Mouse (Mus musculus) large intestine, adult 2 months (tissue): ENCODE results near the gene Rfx5. TPM values are rescaled to one million over a fixed set of nuclear protein-coding genes. Genes with fewer than 3 reads are reported as not detected.
A peak's percentile ranks its signal among the peaks of the same experiment; 100 is the strongest.
"Not testable (repeated sequence)": the region's sequence is repeated elsewhere in the genome, so short reads cannot be mapped to it uniquely, and the experiment has no call there.

Experiments used
- DNase-seq: peaks from one replicate; pipeline ENCODE4 v3.0.0-alpha.2; 2012; ENCODE audit warnings: low read depth, low spot score
- WGBS: fragments of 180-500 bp; shearing (Covaris S2); methylation state at CpG from one replicate; pipeline ENCODE4 v1.1.7; 2018; 5-methylcytosine and 5-hydroxymethylcytosine counted together
- polyA plus RNA-seq: library from polyadenylated mRNA; depleted of rRNA; stranded (reverse); fragments of >200 nt; gene quantifications from 2 replicates; pipeline ENCODE4 v1.2.3, GENCODE M21; 2012; rRNA removed

Rfx5 gene
- polyA plus RNA-seq = 6.2 and 12.2 TPM in 2 replicates

DNA sequence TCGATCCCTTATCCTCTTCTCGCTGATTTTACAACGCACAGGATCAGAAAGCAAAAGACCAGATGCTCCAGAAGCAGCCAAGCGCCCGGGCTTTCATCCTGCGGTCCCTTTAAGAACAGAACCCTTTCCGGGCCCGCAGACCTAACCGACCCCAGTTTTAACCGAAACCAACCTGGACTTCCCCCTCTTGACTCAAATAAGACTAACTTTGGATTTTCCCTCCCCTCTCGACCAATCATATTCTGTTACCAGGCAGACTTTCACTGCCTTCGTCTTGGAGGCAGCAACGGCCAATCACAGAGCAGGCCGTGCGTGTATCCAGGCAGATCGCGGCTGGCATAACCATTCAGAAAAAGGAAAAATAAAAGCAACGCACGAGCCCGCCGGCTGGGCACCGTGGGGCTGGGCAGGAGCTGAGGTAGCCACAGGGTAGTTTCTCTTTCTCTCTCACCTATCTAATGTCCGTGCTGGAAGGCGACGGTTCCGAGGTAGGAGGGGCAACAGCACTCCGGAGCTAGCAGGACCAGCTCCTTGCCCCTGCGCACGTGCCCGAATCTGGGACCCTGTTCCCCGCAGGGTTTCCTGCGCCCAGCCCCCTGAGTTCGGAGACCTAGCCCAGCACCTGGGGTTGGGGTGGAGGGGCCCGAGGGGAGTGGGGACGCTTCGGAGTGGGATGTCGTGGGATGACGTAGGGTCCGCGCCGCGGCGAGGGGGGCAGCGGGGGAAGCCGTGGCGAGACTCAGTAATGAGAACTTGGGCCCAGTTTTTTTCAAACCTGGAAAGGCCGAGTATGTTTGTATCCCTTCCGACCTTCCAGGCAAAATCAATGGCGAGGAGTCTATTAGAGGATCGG lies at the start of gene Rfx5:
TSS of gene Rfx5 (plus strand) at position 312 of the 853 bp plus-strand sequence.
- under 1% methylated on average over 50 of the region's 50 CpGs for WGBS
- peak; percentile 100 for DNase-seq

DNA sequence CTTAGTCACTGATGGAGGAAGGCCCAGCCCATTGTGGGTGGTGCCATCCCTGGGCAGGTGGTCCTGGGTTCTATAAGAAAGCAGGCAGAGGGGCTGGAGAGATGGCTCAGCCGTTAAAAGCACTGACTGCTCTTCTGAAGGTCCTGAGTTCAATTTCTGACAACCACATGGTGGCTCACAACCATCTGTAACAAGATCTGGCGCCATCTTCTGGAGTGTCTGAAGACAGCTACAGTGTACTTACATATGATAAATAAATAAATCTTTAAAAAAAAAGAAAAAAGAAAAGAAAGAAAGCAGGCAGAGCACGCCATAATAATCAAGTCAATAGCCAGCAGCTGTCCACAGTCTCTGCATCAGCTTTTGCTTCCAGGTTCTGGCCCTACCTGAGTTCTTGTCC lies 49.1 kb upstream of the Rfx5 start:
- 63% methylated on average over 3 of the region's 3 CpGs for WGBS
- DNase-seq = not testable (repeated sequence)

GRCm38 (mm10) chr3:94906482-94906881 lies 47.4 kb upstream of the Rfx5 start:
- WGBS = 22% methylated on average over 1 of the region's 1 CpGs
- DNase-seq = no peak

DNA sequence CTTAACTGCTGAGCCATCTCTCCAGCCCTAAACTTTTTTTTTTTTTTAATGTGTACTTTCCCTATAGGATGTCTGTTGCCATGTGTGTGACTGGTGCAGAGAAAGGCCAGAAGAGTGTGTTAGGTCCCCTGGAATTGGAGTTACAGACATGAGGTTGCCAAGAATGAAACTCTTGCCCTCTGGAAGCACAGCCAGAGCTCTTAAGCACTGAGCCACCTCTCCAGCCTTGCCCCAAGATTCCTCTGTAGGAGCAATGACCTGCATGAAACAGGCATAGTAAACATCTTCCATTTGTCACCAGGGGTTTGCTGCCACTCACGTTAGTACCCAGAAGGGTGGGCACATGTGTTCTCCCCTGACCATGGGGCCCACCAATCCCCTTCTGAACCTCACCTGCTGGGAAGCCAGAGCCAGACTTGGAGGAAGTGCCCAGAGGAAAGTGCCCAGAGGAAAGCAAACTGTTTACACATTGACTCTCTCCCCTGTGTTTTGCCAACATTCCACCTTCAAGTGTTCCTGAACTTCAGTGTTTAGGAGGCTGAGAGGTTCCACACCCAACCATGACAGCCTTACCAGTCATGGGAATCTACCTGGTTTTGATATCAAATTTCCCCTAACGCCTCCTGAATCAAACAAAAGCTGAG lies 42.7 kb upstream of the Rfx5 start:
- 32% methylated on average over 2 of the region's 2 CpGs for WGBS

GRCm38 (mm10) chr3:94913801-94914200 lies 40.1 kb upstream of the Rfx5 start:
- 23% methylated on average over 5 of the region's 5 CpGs for WGBS
- no peak for DNase-seq

More for the DNA sequence above, 42.7 kb upstream of the Rfx5 start:
- DNase-seq = no peak

GRCm38 (mm10) chr3:94915903-94916741 lies 37.8 kb upstream of the Rfx5 start:
- 41% methylated on average over 7 of the region's 7 CpGs for WGBS
- DNase-seq = no peak

DNA sequence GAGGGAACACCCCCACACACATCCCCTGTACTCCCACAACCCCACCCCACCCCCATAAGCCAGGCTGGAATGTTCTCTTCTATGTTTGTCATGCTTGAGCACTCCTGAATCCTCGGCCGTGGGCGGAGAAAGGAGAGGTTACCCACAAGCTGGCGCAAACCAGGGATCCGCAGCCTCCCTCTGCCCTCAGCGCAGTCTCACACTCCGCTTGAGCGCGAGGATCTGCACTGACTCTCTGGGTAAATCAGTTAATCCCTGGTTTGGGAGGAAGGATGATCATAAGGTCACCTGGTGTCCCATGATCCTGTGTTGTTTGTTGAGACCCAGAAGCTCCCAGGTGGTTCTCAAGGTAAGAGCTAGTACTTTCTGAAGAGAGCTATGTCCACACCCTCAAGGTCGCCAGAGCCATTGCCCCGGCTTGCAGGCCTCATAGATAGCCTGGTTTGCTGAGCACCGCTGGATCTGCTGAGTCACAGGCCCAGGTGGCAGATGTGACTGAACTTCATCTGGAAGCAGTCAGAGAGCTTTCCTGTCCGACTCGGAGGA lies 36.0 kb upstream of the Rfx5 start:
- DNase-seq = no peak
- WGBS = 54% methylated on average over 14 of the region's 14 CpGs

DNA sequence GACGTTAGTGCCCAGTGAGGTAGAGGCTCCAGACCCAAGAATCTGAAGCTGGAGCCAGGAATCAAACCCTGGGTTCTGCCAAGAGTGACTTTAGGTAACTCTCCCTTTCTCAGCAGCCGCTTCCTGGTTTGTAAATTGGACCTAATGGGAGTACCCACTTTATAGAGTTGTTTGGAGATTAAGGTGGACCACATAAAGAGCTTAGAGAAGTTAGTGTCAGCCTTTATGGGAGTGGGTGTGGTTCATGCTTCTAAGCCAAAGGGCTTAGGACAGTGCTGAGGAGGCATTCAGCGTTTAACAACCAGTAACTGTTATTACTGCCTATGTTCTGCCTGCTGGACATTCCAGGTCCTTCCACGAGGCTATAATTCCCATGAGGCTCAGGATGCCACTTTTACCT lies 35.0 kb upstream of the Rfx5 start:
- WGBS = 27% methylated on average over 4 of the region's 4 CpGs
- peak; percentile 91 for DNase-seq

- no peak for DNase-seq
- WGBS = 28% methylated on average over 3 of the region's 3 CpGs
These were observed 32.8 kb upstream of the Rfx5 start for GRCm38 (mm10) chr3:94921104-94921503.

DNA sequence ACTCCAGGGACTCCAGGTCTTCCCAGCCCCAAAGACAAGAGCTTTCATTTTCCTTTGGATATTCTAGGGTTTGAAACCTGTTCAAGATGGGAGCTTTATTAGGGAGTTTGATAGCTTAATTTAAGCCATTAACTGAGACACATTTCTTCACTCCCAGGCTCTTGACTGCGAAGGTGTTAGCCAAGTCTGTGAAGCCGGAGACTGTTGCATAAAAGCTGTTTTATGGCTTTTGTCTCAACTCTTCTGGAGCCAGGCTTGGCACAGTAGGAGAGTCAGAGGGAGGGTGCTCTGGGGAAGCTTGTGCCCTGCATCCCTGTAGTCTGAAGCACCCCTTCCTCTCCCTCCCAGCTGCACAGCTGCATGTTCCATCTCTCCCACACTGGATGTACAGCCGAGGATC lies 31.5 kb upstream of the Rfx5 start:
- DNase-seq = no peak
- 14% methylated on average over 3 of the region's 3 CpGs for WGBS

DNA sequence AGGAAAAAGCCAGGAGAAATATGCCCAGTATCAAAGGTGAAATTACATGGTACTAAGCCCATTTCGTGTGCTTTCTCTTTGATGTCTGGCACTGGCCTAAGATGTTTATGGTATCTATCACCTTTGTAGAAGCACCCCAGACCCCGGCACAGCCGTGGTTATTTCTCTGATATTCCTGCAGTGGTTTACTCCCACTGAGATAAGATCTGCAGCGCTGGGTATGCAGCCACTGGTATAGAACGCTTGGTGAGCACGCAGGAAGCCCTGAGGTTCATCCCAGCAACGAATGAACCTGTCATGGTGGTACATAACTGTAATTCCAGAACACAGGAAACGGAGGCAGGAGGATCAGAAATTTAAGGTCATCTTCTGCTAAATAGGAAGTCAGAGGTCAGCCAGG lies 29.2 kb upstream of the Rfx5 start:
- DNase-seq = no peak
- WGBS = 43% methylated on average over 8 of the region's 8 CpGs

DNA sequence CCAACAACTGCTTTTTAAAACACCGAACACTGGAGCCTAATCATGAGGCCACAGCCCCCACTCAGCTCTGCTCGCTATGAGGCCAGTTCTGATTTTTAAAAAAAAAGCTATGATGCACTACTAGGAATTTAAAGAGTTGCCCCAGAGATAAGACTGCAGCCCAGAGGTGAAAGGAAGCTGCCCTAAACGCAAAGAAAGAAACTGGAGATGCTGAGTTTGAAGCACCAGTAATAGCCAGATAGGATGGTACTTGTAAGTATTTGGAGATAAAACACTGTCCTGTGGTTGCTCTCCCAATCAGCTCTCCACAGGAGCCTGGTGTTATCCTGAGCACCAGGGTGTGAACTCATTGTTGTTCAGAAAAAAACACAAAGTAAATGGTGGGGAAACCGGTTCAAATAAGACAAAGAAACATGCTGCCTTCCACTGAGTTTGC lies 27.6 kb upstream of the Rfx5 start:
- not testable (repeated sequence) for DNase-seq
- WGBS = 75% methylated on average over 4 of the region's 4 CpGs

GRCm38 (mm10) chr3:94928979-94929378 lies 24.9 kb upstream of the Rfx5 start:
- not testable (repeated sequence) for DNase-seq
- WGBS = 93% methylated on average over 4 of the region's 4 CpGs

DNA sequence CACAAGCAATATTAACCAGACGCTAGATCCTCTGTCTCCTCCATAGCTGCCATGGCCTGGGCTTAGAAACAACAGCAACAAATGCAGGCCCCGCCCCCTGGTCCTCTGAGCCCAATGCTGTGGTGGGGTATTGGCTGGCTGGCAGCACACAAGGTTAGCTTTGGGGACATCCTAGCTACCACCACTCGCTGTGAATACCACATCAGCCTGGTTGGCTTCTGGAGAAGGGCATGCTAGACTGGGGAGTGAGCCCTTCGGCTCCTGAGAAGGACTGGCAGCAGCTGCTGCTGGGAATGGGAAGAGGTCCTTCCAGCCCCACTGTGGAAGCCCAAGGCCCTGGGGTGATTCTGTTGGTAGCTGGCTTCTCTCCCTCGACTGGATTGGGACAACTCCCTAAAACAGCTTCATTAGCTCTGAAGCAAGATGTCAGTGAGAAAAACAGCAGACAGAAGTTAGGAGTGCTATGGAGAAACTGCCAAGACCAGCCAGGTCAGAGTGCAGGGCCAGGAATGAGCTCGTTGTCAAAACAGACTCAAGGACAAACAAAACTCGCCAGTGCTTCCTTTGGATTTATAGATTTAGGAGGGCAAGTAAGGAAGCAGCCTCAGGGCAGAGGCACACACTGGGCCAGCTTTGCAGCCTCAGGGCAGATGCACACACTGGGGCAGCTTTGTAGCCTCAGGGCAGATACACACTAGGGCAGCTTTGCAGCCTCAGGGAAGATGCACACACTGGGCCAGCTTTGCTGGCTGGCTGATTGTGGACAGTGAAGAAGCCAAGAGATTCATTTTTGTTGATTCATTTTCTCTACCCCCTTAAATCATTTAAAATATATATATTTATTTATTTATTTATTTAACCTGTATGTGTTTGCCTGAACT lies 23.2 kb upstream of the Rfx5 start:
- not testable (repeated sequence) for DNase-seq
- WGBS = 29% methylated on average over 7 of the region's 7 CpGs

- not testable (repeated sequence) for DNase-seq
- WGBS = 84% methylated on average over 10 of the region's 10 CpGs
These were observed 22.3 kb upstream of the Rfx5 start for GRCm38 (mm10) chr3:94931427-94932082.

DNA sequence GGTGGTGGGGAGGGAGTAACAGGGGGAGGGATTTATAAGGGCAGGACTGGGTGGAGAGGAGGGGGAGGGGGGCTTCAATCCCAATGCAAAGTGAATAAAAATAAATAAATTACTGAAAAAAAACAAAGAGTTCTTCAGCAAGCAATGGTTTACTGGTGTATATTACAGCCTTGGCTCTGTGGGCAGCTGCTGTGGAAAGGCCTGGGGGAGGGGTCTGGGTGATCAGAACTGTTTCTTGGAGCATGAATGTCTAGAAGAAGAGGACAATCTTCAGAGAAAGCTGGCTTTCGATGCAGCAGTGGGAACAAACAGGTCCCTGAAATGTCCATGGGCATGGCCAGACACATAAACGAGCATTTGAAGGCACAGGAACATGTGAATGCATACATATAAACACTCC lies 21.6 kb upstream of the Rfx5 start:
- not testable (repeated sequence) for DNase-seq
- 52% methylated on average over 2 of the region's 2 CpGs for whole genome bisulfite sequencing

- no peak for DNase-seq
- 4% methylated on average over 16 of the region's 16 CpGs for WGBS
These were observed 20.9 kb upstream of the Rfx5 start, which contains the start of gene Selenbp1 for GRCm38 (mm10) chr3:94932809-94933564. TSS of gene Selenbp1 (plus strand) at chr3:94933056.

- WGBS = 17% methylated on average over 1 of the region's 2 CpGs
- not testable (repeated sequence) for DNase-seq
These were observed 20.3 kb upstream of the Rfx5 start for GRCm38 (mm10) chr3:94933604-94934003.
